ENCODE assay signal across 18 mouse cellular contexts in genomic region chr17:21616356-21616755, GRCm38 (mm10). TPM values are rescaled to one million over a fixed set of nuclear protein-coding genes. Genes with fewer than 3 reads are reported as not detected.
DNase-seq lines count a peak whose midpoint lies in the region; TF ChIP-seq lines count a peak whose summit lies in the region.
"Had no signal": no experiment of that assay in that cellular context is flagged by ENCODE, and none has a peak within 500 bp of the region (broad histone marks: within the 10 kb centered on the region; RNA-seq: fewer than 3 reads in every experiment).

No protein-coding gene starts in this region.

- no peaks in the 10 kb centered on the region for H3K79me2 ChIP-seq in CH12.LX (replicated peaks; ENCODE audit: control insufficient read depth, extremely low read depth, insufficient read depth, poor library complexity, severe bottlenecking)

- H3K4me2 ChIP-seq in CH12.LX (ENCODE audit: insufficient read depth, low read depth, poor library complexity, severe bottlenecking) = no peak overlapping the region
- H3K4me2 ChIP-seq: embryonic facial prominence, embryonic 13.5 days; forebrain, embryonic 12.5 days; heart, embryonic 12.5 days; hindbrain, embryonic 14.5 days; intestine, embryonic 15.5 days had no signal

- no peak for TF ChIP-seq EP300 in CH12.LX (IDR thresholded peaks at IDR 0.05; ENCODE audit: low read length)

- H3K9ac ChIP-seq in CH12.LX (ENCODE audit: insufficient read depth, low read depth) = no peak overlapping the region
- H3K9ac ChIP-seq: embryonic facial prominence, embryonic 13.5 days; forebrain, embryonic 12.5 days; heart, embryonic 12.5 days; hindbrain, embryonic 14.5 days; intestine, embryonic 15.5 days had no signal

- TF ChIP-seq RAD21 in CH12.LX (IDR thresholded peaks at IDR 0.05; ENCODE audit: low read depth, low read length) = peak; percentile 24

- H3K9me3 ChIP-seq in CH12.LX (replicated peaks; ENCODE audit: low read length) = peaks cover 6% of the 10 kb centered on the region
- H3K9me3 ChIP-seq: embryonic facial prominence, embryonic 13.5 days; forebrain, embryonic 12.5 days; intestine, embryonic 15.5 days had no signal

- H3K27me3 ChIP-seq in CH12.LX (replicated peaks) = no peaks in the 10 kb centered on the region
- H3K27me3 ChIP-seq: embryonic facial prominence, embryonic 13.5 days; forebrain, embryonic 12.5 days; heart, embryonic 12.5 days; intestine, embryonic 15.5 days had no signal

- dilution Hi-C loops in CH12.LX (cut with MboI; ENCODE audit: extremely low pct_ligation_motif_present, extremely low pct_unique_long_range_greater_than_20kb, low sequenced_read_pairs) = no loop called here

- DNase-seq in left cerebral cortex, adult 2 months (ENCODE audit: extremely low spot score in 1 of 2, low spot score in 2 of 2) = no peak
- DNase-seq in left cerebral cortex, adult 18-20 months (ENCODE audit: low spot score in 2 of 2) = no peak
- DNase-seq in CH12.LX (ENCODE audit: extremely low read depth) (no peak), R1 (ENCODE audit: low read depth, low spot score) (peak; percentile 10)
- DNase-seq in lung, adult 18-20 months = no peak
- DNase-seq in cerebellum, postnatal 14 days = no peak
- no peak for DNase-seq in lung, postnatal 25 days (ENCODE audit: low spot score)
- DNase-seq: adrenal gland, postnatal 14 days; cerebellum, adult 11-12 months; cerebellum, adult 9-10 months; cerebellum, postnatal 36 days; gastrocnemius, postnatal 10 days had no signal

- intact Hi-C loops in left cerebral cortex, adult 2 months (cut with DNase I) = no loop called here

- H3K4me3 ChIP-seq in left cerebral cortex, adult 2 months = no peak overlapping the region
- H3K4me3 ChIP-seq in CH12.LX (replicated peaks in 1 of 3; ENCODE audit: low read depth in 2 of 3, low read length in 2 of 3, poor library complexity in 1 of 3) = no peak overlapping the region
- H3K4me3 ChIP-seq: embryonic facial prominence, embryonic 13.5 days; forebrain, embryonic 12.5 days; heart, embryonic 12.5 days; hindbrain, embryonic 10.5 days; intestine, embryonic 15.5 days had no signal

- H3K27ac ChIP-seq in left cerebral cortex, adult 2 months = no peak overlapping the region
- H3K27ac ChIP-seq in CH12.LX (ENCODE audit: insufficient read depth, low read depth) = no peak overlapping the region
- H3K27ac ChIP-seq: embryonic facial prominence, embryonic 13.5 days; forebrain, embryonic 12.5 days; hindbrain, embryonic 10.5 days; hindbrain, embryonic 14.5 days; intestine, embryonic 15.5 days had no signal

- no peak for TF ChIP-seq POLR2A in CH12.LX (IDR thresholded peaks at IDR 0.05; ENCODE audit: low read depth, low read length)

- TF ChIP-seq CTCF in left cerebral cortex, adult 2 months (IDR thresholded peaks at IDR 0.05) = peak; percentile 7
- no peak for TF ChIP-seq CTCF in CH12.LX (conservative IDR thresholded peaks at IDR 0.05 in 1 of 2, IDR thresholded peaks at IDR 0.05 in 1 of 2; ENCODE audit: low read depth in 2 of 2, low read length in 2 of 2)

- in situ Hi-C loops in CH12.LX (cut with MboI; ENCODE audit: low pct_ligation_motif_present, low pct_unique_long_range_greater_than_20kb, low sequenced_read_pairs) = no loop called here

- H3K4me1 ChIP-seq in CH12.LX (ENCODE audit: control insufficient read depth in 1 of 2, insufficient read depth in 2 of 2) = no peaks in the 10 kb centered on the region
- H3K4me1 ChIP-seq: embryonic facial prominence, embryonic 13.5 days; forebrain, embryonic 12.5 days; heart, embryonic 12.5 days; hindbrain, embryonic 10.5 days; intestine, embryonic 15.5 days had no signal

- H3K36me3 ChIP-seq in CH12.LX (replicated peaks in 1 of 2; ENCODE audit: control insufficient read depth in 1 of 2, insufficient read depth in 1 of 2, low read length in 1 of 2) = no peaks in the 10 kb centered on the region
- H3K36me3 ChIP-seq: embryonic facial prominence, embryonic 13.5 days; forebrain, embryonic 12.5 days; heart, embryonic 12.5 days; hindbrain, embryonic 10.5 days; intestine, embryonic 15.5 days had no signal

TF ChIP-seq in CH12.LX, 34 proteins besides CTCF, POLR2A, EP300 and RAD21:
- TF ChIP-seq ZMIZ1 (IDR thresholded peaks at IDR 0.05; ENCODE audit: low read depth, low read length) (no peak), IRF4 (IDR thresholded peaks at IDR 0.05; ENCODE audit: low read depth, low read length) (no peak), ZC3H11A (IDR thresholded peaks at IDR 0.05; ENCODE audit: low read depth, low read length) (no peak), USF1 (IDR thresholded peaks at IDR 0.05; ENCODE audit: low read depth, low read length) (no peak), MAX (IDR thresholded peaks at IDR 0.05; ENCODE audit: low read length) (no peak)
TF ChIP-seq in CH12.LX: peak in this region for 0.

RNA-seq across cellular contexts. Expression of gene Zfp983, which starts 34.1 kb away (rescaled TPM):
- total RNA-seq in left cerebral cortex, adult 2 months (2021) = 10 to 100 TPM; 12.7 to 15.2 TPM
- total RNA-seq in left cerebral cortex, adult 18-20 months (2021) = 10 to 100 TPM; 13.2 TPM
- total RNA-seq in CH12.LX (2012; rRNA removed) = 0.93 and 1.1 TPM in 2 replicates
- 2.1 and 2.3 TPM in 2 replicates for total RNA-seq in CH12.LX (2014; rRNA removed)
- polyA plus RNA-seq in CH12.LX (2012; ENCODE audit: insufficient read length, low read depth) = 0.87 and 1.1 TPM in 2 replicates

RNA-seq across cellular contexts. Expression of gene Zfp948, which starts 49.5 kb away (rescaled TPM):
- 10 to 100 TPM in 1 of 2 experiments, 1 to 10 TPM in 1; 9.8 to 18.1 TPM for total RNA-seq in left cerebral cortex, adult 2 months (2021)
- total RNA-seq in left cerebral cortex, adult 18-20 months (2021) = 10 to 100 TPM; 12.6 to 13.0 TPM
- total RNA-seq in CH12.LX (2012; rRNA removed) (0.72 and 0.97 TPM in 2 replicates), CH12.LX (2014; rRNA removed) (1.6 and 1.7 TPM in 2 replicates)
- polyA plus RNA-seq in CH12.LX (2012; ENCODE audit: insufficient read length, low read depth) = 0.67 and 0.74 TPM in 2 replicates

Comparison
In these comparisons a context has a peak if more than half of its experiments do, and no peak if none do; other contexts are left out.
1. RNA of gene Zfp983, which starts 34.1 kb away (total RNA-seq): 12.7 to 15.2 TPM in left cerebral cortex, adult 2 months and 13.2 TPM in left cerebral cortex, adult 18-20 months; 0.93 to 2.3 TPM in CH12.LX; every median in the first group is over 4 times any median in the second.